Mouse (Mus musculus) thymus, postnatal 14 days (tissue): ENCODE measurements around the gene Kat8.

Source experiments
- DNase-seq: peaks from one replicate; pipeline ENCODE4 v3.0.0; 2021

Kat8 gene

GRCm38 (mm10) chr7:127897542-127897941 is 14.8 kb upstream of the Kat8 start:
- DNase-seq = no peak

- peak; percentile 69 for DNase-seq
Observed at GRCm38 (mm10) chr7:127898179-127898956, 13.9 kb upstream of the Kat8 start.

- no peak for DNase-seq
Observed at GRCm38 (mm10) chr7:127899997-127900396, 12.3 kb upstream of the Kat8 start.

GRCm38 (mm10) chr7:127901772-127902171 is 10.5 kb upstream of the Kat8 start:
- no peak for DNase-seq

GRCm38 (mm10) chr7:127903971-127904796 is 8.1 kb upstream of the Kat8 start, which contains the start of gene Bckdk:
Gene Bckdk (plus strand): TSS chr7:127904082.
- peak; percentile 77 for DNase-seq

GRCm38 (mm10) chr7:127907939-127908338 is 4.4 kb upstream of the Kat8 start:
- DNase-seq = no peak

- DNase-seq = no peak
Observed at GRCm38 (mm10) chr7:127908656-127909055, 3.7 kb upstream of the Kat8 start.

GRCm38 (mm10) chr7:127912938-127913337 is 622 bp downstream of the Kat8 start:
- DNase-seq = no peak

- DNase-seq = no peak
Observed at GRCm38 (mm10) chr7:127915293-127915692, 3.0 kb downstream of the Kat8 start.

GRCm38 (mm10) chr7:127918203-127918602 is 5.9 kb downstream of the Kat8 start:
- DNase-seq = peak; percentile 77

- DNase-seq = peak; percentile 44
Observed at GRCm38 (mm10) chr7:127919290-127919689, 7.0 kb downstream of the Kat8 start.

GRCm38 (mm10) chr7:127921516-127921915 is 9.2 kb downstream of the Kat8 start:
- DNase-seq = peak; percentile 44

- DNase-seq = no peak
Observed at GRCm38 (mm10) chr7:127922451-127923275, 10.3 kb downstream of the Kat8 start.

- no peak for DNase-seq
Observed at GRCm38 (mm10) chr7:127923714-127924113, 11.4 kb downstream of the Kat8 start.

GRCm38 (mm10) chr7:127925252-127925651 is 12.9 kb downstream of the Kat8 start:
- no peak for DNase-seq

- DNase-seq = no peak
Observed at GRCm38 (mm10) chr7:127926066-127926465, 13.8 kb downstream of the Kat8 start.

GRCm38 (mm10) chr7:127926846-127927245 is 14.5 kb downstream of the Kat8 start:
- DNase-seq = no peak

- DNase-seq = no peak
Observed at GRCm38 (mm10) chr7:127927726-127928125, 15.4 kb downstream of the Kat8 start.

GRCm38 (mm10) chr7:127928596-127928995 is 16.3 kb downstream of the Kat8 start:
- no peak for DNase-seq

- DNase-seq = no peak
Observed at GRCm38 (mm10) chr7:127929923-127930322, 17.6 kb downstream of the Kat8 start, which contains the start of gene Prss8. Gene Prss8 (minus strand): TSS chr7:127930104.

- DNase-seq = no peak
Observed at GRCm38 (mm10) chr7:127930636-127931035, 18.3 kb downstream of the Kat8 start.

- no peak for DNase-seq
Observed at GRCm38 (mm10) chr7:127931351-127932135, 19.2 kb downstream of the Kat8 start.
